Mouse (Mus musculus): ENCODE results near the gene Stk16.

Stk16 gene

GRCm38 (mm10) chr1:75243411-75243810 lies 32.8 kb downstream of the Stk16 start:
- DNase-seq: no peak

GRCm38 (mm10) chr1:75244175-75244826 lies 33.7 kb downstream of the Stk16 start:
- no peak for DNase-seq

- peak; percentile 42 for DNase-seq
Observed at GRCm38 (mm10) chr1:75244836-75245235, 34.2 kb downstream of the Stk16 start.

GRCm38 (mm10) chr1:75247071-75247930 lies 36.7 kb downstream of the Stk16 start:
- no peak for DNase-seq

GRCm38 (mm10) chr1:75248041-75248772 lies 37.6 kb downstream of the Stk16 start:
- no peak for DNase-seq

GRCm38 (mm10) chr1:75250498-75250897 lies 39.9 kb downstream of the Stk16 start:
- no peak for DNase-seq

- DNase-seq: peak; percentile 88
Observed at GRCm38 (mm10) chr1:75251112-75251970, 40.7 kb downstream of the Stk16 start.

- no peak for DNase-seq
Observed at GRCm38 (mm10) chr1:75252308-75252707, 41.7 kb downstream of the Stk16 start.

GRCm38 (mm10) chr1:75253029-75253428 lies 42.4 kb downstream of the Stk16 start:
- DNase-seq: peak; percentile 27

GRCm38 (mm10) chr1:75253849-75254624 lies 43.4 kb downstream of the Stk16 start:
- peak; percentile 88 for DNase-seq

GRCm38 (mm10) chr1:75254625-75255013 lies 44.0 kb downstream of the Stk16 start:
- no peak for DNase-seq

- peak; percentile 78 for DNase-seq
Observed at GRCm38 (mm10) chr1:75255516-75256046, 44.9 kb downstream of the Stk16 start.

GRCm38 (mm10) chr1:75261278-75261677 lies 50.6 kb downstream of the Stk16 start:
- DNase-seq: no peak

- peak; percentile 62 for DNase-seq
Observed at GRCm38 (mm10) chr1:75262969-75263951, 52.6 kb downstream of the Stk16 start.

- peak; percentile 6 for DNase-seq
Observed at GRCm38 (mm10) chr1:75264091-75264880, 53.6 kb downstream of the Stk16 start, which contains the start of gene Ptprn. Gene Ptprn (minus strand): TSS chr1:75264502.

Measured in thymus, postnatal 14 days (tissue).